Mouse (Mus musculus): ENCODE data around the gene Emid1.

Emid1 gene

DNA sequence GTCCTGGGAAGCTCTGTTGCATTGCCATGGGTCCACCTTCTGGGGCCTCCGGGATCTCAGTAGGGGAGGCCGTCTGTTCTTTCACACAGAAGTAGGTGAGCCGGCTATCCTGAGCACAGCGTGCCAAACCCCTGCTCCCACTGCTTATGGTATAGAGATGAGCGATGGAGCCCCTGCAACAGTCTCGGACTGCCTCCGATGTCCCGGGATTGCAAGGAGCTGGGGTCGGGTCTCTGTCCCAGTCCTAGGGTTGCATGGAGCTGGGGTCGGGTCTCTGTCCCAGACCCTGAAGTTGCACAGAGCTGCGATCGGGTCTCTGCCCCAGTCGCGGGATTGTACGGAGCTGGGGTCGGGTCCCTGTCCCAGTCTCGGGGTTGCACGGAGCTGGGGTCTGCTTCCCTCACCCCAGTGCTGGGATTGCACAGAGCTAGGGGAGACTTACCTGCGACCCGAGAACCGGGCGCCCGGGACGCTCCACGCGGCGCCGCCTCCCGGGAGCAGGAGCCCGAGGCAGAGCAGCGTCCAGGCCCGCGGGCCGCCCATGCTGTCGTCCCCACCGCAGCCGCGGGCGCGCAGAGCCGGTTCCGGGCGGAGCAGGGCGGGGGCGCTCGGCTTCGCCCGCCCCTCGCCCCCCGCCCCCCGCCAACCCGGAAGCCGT lies at the start of gene Emid1:
Gene Emid1, minus strand, starts transcription at position 578 of the 658 bp plus-strand sequence.
- no peak for DNase-seq (ENCODE audit: low spot score)

DNA sequence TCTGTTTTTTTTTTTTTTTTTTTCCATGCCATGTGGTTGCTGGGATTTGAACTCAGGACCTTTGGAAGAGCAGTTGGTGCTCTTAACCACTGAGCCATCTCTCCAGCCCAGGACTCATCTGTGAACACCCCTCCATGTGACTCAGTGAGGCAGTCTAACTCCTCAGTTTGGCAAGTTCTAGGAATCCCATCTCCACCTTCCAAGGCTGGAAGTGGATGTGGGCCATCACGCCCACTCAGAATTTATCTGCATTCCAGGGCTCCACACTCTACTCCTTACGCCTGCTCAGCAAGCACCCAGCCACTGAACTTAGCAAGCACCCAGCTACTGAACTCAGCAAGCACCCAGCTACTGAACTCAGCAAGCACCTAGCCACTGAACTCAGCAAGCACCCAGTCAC lies 47.8 kb upstream of the Emid1 start:
- no peak for DNase-seq (ENCODE audit: low spot score)

DNA sequence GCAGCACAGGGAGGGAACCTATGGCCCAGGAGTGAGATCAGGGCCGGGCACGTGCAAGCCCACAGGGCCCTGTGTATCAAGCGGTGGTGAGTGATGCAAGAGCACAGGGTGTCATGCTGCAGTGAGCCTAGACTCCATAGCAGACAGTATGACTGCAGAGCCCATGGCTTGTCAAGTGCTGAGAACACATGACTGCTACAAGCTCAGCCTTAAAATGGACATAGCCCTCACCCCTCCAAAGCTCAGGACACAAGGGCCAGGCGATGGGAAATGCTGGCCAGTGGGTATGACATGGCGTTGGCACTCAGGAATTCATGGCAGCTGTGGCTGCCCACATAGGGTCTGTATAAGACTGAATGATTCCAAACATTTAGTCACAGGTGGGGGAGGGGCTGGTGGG lies 45.0 kb upstream of the Emid1 start:
- no peak for DNase-seq (ENCODE audit: low spot score)

DNA sequence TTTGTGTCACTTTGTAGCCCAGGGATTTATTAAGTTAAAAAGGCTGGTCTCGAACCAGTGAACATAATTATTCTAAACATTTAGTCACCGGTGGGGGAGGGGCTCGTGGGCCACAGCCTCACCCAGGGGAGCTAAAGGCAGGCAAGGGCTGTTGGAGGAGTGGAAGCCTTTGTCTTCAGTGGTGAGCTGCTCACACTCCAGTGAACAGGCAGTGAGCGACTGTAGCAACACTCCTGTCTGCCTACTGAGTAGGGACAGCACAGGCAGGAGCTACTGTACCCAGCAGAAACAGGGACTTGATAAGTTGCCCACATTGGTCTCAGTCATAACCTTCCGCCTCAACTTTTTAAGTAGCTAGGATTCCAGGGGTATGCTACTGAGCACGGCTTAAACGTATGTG lies 44.5 kb upstream of the Emid1 start:
- no peak for DNase-seq (ENCODE audit: low spot score)

DNA sequence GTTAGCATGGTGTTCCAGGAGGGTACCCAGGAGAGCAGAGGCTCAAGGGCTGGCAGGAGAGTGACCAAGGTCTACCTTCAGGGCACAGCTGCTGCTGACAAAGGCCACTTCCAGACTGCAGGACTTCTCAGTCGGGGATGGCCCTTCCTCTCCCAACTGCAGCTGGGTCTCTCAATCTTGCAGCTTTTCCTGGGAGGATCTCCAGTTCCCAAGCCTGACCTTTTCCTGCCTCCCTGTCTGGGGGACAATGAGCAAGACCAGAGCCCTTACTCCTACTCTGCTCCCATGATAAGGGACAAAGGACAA lies 41.5 kb upstream of the Emid1 start:
- no peak for DNase-seq (ENCODE audit: low spot score)

DNA sequence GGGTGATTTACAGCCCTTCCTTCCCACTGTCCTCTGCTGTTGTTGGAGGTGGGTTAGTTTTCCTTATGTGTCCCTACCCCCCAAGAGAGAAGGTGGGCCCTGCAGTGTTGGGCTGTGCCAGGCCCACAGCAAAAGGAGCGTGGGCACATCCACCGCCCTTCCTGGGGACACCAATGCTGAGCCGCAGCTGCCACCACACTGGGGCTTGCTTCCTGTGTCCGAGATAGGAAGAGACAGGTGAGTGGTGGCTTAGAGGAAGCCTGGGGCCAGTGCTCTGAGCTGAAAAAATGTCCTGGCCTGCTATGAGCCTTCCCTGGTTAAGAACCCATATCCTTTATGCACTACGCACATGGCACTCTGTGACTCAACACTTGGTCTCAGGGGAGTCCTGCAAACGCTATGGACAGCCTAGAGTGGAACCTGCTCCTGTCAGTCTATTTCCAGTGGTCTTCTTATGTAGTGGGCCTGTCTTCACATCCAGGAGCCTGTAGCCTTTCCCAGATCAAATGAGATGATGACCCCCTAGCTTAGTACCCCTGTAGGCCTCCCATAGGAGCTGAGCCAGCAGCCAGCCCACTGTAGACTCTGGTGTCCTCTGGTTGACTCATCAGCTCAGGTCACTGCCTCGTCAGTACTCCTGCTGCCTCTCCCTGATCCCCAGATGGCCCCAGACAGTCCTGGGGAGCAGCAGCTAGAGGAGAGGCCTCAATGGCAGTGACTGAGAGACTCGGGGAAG lies 41.0 kb upstream of the Emid1 start:
- no peak for DNase-seq (ENCODE audit: low spot score)

DNA sequence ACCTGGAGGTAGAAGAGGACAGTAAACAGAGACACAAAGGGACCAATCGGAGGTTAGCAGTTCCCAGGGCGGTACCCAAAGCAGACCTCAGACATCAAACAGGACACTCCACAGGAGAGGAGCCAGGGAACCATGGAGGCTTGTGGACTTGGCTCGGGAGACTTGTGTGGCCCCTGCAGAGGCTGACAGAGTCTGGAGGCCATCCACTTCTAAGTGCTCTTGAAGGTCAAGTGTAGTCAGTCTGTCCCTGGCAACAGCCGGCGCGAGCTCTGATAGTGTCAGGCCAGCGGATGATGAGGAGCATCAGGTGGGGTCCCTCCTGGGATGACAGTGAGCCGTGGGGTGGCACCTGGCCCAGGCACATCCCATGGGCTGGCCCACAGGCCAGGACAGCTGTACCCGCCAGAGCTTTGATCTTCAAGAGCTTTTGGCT lies 40.0 kb upstream of the Emid1 start:
- peak; percentile 7 for DNase-seq (ENCODE audit: low spot score)

DNA sequence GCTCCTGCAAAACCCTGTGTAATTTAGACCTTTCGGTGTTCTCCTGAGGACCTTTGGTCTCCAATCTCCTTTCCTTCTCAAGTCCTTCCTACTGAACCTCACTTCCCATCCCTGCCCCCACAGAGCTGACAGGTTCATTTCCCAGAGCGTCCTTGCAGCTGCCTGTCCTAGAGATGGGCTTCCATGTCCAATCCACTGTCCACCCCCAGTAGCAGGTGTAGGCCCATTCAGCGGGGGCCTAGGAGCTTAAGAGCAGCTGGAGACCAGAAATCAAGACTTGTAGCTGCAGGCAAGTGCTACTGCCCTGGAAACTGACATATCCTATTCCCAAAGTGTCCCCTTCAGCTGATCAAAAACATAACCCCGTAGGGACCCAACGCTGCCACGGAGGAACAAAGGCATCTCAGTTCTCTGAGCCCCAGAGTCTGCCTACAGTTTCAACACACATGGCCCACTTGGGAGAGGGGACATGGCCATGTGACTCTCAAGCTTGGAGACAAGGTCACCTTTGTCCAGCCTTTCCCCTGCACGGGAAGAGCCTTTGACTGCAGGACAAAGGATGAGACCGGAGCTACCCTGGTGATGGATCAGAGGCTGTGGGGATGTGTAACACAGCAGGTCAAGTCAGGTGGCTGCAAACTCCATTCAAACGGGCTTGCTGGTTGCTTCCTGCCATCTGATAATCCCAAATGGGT lies 37.3 kb upstream of the Emid1 start:
- DNase-seq (ENCODE audit: low spot score), result no peak

DNA sequence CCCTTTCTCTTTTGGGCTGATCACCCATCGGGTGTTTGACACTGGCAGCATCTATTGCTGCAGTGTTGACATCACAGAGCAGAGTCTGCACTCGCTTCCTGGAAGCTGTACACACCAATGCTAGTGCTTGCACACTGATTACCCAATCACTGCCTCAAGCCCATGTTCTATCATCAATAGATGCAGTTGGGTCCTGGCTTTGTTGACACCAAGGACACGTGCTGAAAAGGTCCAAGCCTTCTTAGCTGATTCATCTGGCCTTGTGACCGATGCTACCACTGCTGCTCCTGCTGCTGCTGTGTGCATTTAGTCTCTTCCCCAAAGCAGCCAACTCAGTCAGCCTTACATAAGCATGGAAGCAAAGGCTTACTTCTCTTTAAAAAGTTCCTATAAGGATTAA lies 36.1 kb upstream of the Emid1 start:
- no peak for DNase-seq (ENCODE audit: low spot score)

DNA sequence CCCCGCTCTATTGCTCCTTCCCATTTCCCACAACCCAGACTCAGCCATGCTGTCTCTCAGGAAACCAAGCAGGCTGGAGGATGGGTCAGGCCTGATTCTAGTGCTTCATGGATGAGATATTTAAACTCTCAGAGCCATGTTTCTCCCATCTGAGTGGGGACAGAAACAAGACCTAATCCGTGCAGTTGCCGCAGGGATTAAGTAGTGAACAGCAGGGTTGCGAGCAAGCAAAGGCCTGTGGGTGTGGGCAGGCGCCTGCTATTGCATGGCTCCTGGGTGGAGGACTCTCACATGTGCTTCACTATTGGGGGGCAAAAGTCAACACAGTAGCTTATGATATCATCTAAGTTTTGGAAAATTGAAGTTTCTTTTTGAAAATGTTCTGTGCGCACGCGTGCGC lies 32.8 kb upstream of the Emid1 start:
- DNase-seq (ENCODE audit: low spot score), result no peak

DNA sequence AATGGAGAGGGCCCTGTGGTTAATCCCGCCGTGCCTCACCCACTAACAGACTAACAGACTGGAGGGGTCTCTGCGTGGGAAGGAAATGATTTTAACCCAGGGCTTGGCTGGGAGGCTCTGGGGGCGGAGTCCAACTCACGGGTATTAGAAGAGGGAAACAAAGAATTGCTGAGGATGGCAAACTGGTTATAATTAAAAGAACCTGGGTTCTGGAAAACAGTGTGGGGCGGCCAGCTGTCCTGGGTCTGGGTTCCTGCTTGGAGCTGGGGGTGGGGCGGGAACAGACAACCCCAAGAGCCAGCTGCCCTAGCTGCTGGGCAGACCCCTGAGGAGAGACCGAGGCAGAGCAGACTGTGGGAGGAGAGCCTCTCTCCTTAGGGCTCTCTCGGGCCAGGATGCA lies 32.2 kb upstream of the Emid1 start:
- no peak for DNase-seq (ENCODE audit: low spot score)

DNA sequence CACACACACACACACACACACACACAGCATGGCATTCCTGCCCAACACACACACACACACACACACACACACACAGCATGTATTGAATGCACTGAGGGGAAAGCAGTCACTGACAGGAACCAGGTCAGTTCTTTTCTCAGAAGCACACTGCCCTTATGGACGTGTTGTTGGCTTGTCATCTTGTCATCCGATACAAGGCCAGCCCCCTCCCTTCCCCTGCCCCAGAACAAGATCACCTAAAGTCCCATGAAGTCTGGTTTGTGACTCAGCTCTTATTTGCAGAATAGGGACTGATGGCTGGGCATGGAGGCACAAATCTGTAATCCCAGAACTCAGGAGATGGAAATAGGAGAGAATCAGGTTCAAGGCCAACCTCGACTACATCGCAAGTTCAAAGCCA lies 30.8 kb upstream of the Emid1 start:
- no peak for DNase-seq (ENCODE audit: low spot score)

DNA sequence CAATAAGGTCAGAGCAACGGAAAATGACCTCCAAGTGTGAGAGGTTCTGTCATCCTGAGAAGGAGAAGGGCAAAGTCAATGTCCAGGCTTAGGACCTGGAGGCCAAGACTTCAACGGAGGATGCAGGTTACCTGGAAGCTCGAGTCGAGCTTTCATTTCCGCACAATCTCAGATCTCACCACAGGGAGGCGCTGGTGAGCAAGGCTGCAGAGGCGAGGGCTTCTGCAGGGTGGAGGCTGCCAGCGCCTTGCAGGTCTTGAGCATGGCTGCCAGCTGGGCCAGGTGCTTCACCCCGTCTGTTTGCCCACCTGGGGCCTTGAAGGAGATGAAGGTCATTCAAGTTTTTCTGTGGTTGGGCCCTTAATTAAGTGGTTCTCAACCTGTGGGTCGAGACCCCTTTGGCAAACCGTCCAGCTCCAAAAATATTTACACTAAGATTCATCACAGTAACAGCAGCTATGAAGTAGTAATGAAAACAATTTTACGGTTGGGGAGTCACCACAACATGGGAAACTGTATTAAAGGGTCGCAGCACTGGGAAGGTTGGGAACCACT lies 29.9 kb upstream of the Emid1 start:
- DNase-seq (ENCODE audit: low spot score), result peak; percentile 53

DNA sequence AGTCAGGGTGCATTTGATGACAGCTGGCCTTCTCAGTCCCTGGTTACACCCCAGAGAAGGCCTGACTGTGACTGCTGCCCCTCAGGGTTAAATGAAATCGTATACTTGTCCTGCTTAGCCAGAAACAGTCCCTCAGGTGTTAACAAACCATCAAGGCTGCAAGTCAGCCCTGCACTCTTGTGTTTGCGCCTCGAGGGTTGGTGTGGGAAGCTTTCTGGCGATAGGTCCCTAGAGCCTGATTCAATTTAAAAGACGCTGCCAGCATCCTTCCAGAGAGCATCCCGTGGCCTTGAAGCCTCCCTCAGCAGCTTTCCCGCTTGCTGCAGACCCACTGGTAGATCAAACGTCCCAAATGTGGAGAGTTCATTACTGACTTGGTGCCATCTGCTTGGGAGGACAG lies 27.3 kb upstream of the Emid1 start:
- DNase-seq (ENCODE audit: low spot score), result no peak

DNA sequence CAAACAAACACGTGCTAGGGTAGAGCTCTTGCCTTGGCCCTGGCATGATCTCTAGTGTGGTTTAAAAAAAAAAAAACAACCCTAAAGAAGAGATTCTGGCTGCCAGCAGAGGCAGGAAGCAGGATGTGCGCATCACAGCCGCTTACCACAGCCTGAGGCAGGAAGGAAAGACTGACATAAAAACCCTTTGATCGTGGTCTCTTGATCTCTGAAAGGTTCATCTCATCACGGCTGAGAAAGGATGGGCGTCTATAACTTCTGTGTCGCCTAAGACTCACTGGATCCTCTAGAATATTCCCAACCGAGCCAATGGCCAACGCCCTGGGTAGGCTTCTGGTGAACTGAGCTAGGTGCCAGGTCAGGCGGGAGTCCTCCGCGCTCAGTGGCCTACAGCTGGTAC lies 25.1 kb upstream of the Emid1 start:
- DNase-seq (ENCODE audit: low spot score), result no peak

DNA sequence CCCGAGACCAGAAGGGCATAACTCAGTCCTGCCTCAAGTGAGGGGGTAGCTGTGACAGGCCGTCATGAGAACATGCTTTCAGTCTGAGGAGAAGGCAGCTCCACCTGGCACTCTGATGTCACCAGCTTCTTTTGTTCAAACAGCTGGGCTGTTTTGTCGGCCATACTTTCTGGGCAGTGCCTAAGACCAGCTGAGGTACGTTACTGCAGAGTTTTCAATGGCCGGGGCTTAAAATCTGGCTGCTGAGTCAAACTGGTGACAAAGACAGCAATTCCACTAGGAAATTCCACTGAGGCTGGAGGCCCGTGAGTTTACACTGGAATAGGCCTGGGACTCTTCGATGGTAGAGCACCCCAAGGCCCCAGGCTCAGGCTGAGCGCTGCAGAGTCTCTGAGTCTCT lies 24.6 kb upstream of the Emid1 start:
- no peak for DNase-seq (ENCODE audit: low spot score)

DNA sequence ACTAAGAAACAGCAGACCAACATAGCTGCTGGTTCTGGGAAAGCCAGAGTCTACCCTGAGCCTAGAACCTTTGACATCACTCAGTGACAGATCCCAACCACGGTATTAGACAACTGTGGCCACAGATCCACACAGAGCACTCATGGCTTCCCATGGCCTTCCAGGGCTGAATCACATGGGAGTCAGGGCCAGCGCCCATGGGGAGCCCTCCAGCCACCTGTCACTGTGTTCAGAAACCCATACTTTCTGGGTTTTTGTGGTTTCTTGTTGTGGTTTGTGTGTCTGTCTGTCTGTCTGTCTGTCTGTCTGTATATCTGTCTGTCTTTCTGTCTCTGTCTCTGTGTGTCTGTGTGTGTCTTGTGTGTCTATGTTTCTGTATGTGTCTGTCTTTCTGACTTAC lies 23.8 kb upstream of the Emid1 start:
- no peak for DNase-seq (ENCODE audit: low spot score)

DNA sequence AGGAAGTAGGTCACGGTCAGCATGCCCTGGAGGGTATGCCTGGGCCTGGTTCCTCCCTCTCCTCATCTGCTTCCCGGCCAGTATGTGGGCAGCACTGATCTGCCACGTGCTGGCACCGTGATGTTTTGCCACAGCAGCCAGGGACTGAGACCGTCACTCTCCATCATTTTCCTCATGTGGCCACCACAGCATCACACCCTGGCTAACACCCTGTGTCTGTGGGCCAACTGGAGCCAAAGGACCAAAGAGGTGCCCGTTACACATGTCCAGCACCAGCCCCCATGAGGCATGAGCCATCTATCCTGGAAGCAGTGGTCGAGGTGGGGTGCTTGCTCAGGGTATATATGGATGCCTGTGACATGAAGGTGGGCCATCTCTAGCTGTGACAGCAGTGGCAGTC lies 23.1 kb upstream of the Emid1 start:
- DNase-seq (ENCODE audit: low spot score), result no peak

DNA sequence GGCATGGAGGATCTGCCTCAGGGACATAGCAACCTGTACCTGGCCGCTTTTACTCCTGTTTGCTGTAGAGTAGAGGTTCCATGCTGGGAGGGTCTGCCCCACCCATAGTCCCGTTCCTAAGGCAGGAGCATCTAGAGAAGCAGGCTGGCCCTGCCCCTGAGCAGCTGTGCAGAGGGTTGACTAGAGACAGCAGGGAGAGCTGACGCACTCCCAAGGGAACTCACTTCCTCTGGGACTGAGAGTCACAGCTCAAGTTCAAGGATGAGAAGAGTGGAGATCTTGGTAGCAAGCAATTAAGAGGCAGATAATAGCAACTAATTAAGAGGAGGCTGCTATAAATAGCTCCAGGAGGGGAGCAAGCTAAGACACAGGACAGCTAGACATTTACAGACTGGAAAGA lies 20.8 kb upstream of the Emid1 start:
- DNase-seq (ENCODE audit: low spot score), result no peak

DNA sequence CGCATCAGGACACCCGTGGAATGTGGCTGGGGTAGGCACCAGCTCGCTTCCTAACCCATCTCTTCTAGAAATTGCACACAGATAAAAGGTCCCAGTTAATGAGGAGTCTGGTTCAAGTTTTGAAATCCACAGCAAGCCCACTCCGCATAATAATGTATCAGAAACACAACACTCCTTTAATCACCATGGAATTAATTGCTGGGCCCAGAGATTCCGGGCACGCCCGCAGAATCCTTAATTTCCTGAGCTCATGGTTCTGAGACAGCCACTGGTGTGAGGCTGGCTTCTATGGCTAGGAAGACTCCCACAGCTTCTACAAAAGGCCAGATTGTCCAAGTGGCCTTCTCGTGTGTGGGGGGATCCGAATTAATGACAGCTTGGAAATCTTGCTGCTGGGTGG lies 15.3 kb upstream of the Emid1 start:
- no peak for DNase-seq (ENCODE audit: low spot score)

DNA sequence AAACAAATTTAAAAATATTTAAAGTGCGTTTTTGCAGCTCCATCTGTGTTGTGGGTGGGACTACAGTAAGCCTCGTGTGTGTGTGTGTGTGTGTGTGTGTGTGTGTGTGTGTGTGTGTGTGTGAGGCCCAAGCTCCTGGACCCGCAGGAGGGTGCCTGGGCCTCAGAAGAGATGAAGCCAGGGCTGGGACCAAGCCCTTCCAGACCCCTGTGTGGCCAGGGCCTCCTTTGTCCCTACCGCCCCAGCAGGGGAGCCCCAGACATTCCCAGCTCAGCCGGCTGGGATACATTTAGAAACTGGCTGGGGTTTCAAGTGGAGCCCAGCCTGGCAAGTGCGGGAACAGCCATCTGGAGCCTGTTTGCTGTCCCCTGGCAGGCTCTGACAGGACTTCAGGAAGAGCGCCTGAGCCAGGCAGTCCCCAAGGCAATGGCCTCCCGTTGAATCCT lies 13.4 kb upstream of the Emid1 start:
- DNase-seq (ENCODE audit: low spot score), result no peak

DNA sequence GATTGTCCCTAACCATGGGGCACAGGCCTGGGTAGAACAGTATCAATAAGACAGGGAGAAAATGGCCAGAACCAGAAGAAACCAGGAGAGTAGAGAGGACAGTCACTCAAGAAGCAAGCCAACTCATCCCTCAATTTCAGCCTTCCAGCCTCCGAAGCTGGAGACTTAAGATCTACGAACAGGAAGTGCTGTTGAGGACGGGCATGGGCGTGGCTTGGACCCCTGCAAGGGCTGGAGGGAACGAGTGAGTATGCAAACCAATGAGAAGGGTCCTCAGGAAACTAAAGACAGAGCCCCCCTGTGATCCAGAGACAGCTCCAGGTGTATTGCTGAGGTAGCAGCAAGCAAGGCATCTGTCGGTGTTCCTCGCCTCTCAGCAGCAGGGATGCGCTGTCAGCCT lies 12.3 kb upstream of the Emid1 start:
- DNase-seq (ENCODE audit: low spot score), result no peak

DNA sequence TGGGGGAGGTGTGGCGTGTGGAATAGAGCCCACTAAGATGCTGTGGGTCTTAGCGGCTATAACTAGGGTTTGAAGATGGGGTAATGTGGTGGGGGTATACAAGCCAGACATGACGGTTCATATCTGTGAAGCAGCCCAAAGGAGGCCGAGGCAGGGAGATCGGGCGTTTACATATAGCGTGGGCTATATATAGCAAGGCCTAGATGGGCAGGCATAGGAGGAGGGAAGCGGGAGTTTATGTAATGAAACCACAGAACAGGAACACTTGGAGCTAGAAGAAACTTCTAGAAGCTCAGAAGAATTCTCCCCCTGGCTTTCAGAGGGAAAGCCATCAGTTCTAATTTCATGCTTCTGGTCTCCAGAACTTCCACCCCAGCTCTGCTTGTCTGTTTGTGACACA lies 11.4 kb upstream of the Emid1 start:
- DNase-seq (ENCODE audit: low spot score), result no peak
